Mouse (Mus musculus): Measurements from ENCODE around the gene Igfals.

DNA sequence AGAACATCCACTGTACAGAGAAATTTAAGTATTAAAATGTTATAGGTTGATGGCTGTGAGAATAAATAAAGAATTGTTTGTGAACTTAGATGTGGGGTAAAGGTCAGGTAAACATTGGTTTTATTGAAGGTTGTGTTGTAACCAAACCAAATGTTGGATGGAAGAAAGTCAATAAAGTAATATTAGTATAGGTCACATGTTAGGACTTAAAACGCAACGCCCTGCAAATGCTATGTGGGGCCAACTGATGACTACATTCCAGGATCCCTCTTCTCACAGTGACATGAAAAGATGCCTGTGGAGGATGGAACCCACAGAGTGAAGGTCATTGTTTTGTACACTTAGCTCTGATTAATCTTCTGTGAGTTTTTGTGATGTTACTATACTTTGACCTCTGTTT, 46.3 kb upstream of the Igfals start:
- TF ChIP-seq CTCF (IDR thresholded peaks at IDR 0.05; ENCODE audit: low read depth, low read length) (no peak), POLR2A (IDR thresholded peaks at IDR 0.05; ENCODE audit: insufficient read depth, low read length) (no peak), EP300 (IDR thresholded peaks at IDR 0.05; ENCODE audit: insufficient read depth, low read depth, low read length) (no peak)
